Mouse (Mus musculus): Measurements from ENCODE around the gene Neurl4. TPM values are rescaled to one million over a fixed set of nuclear protein-coding genes. Genes with fewer than 3 reads are reported as not detected.

The Neurl4 gene
- total RNA-seq, 2 experiments from 2014 or later, result 31.2 to 31.8 TPM

GRCm38 (mm10) chr11:69881787-69882670 is 18.8 kb upstream of the Neurl4 start:
- no peak for DNase-seq

GRCm38 (mm10) chr11:69883066-69883465 is 17.8 kb upstream of the Neurl4 start:
- DNase-seq, result no peak

- no peak for DNase-seq
Observed at GRCm38 (mm10) chr11:69883527-69884151, 17.2 kb upstream of the Neurl4 start.

- DNase-seq, result no peak
Observed at GRCm38 (mm10) chr11:69884240-69884639, 16.6 kb upstream of the Neurl4 start.

GRCm38 (mm10) chr11:69884663-69885062 is 16.2 kb upstream of the Neurl4 start:
- DNase-seq, result no peak

- DNase-seq, result no peak
Observed at GRCm38 (mm10) chr11:69886907-69887635, 13.8 kb upstream of the Neurl4 start.

- no peak for DNase-seq
Observed at GRCm38 (mm10) chr11:69891482-69891881, 9.4 kb upstream of the Neurl4 start.

- no peak for DNase-seq
Observed at GRCm38 (mm10) chr11:69894671-69895070, 6.2 kb upstream of the Neurl4 start.

- no peak for DNase-seq
Observed at GRCm38 (mm10) chr11:69895291-69895690, 5.6 kb upstream of the Neurl4 start, which contains the start of gene Acap1. Gene Acap1, minus strand, starts transcription at chr11:69895539.

GRCm38 (mm10) chr11:69899870-69900269 is 1.0 kb upstream of the Neurl4 start:
- DNase-seq, result no peak

GRCm38 (mm10) chr11:69901406-69901846 is 554 bp downstream of the Neurl4 start:
- DNase-seq, result peak; percentile 90

- no peak for DNase-seq
Observed at GRCm38 (mm10) chr11:69901993-69902392, 1.1 kb downstream of the Neurl4 start.

GRCm38 (mm10) chr11:69902972-69903371 is 2.1 kb downstream of the Neurl4 start:
- DNase-seq, result peak; percentile 8

- DNase-seq, result no peak
Observed at GRCm38 (mm10) chr11:69904311-69904710, 3.4 kb downstream of the Neurl4 start.

- no peak for DNase-seq
Observed at GRCm38 (mm10) chr11:69908645-69909044, 7.8 kb downstream of the Neurl4 start.

GRCm38 (mm10) chr11:69909174-69909573 is 8.3 kb downstream of the Neurl4 start:
- no peak for DNase-seq

GRCm38 (mm10) chr11:69910177-69910576 is 9.3 kb downstream of the Neurl4 start:
- no peak for DNase-seq

GRCm38 (mm10) chr11:69910781-69911560 is 10.1 kb downstream of the Neurl4 start:
- no peak for DNase-seq

- no peak for DNase-seq
Observed at GRCm38 (mm10) chr11:69911701-69912100, 10.8 kb downstream of the Neurl4 start.

GRCm38 (mm10) chr11:69912716-69913530 is 12.1 kb downstream of the Neurl4 start:
- no peak for DNase-seq

All from gastrocnemius, postnatal 10 days (tissue).